Mouse (Mus musculus) small intestine, adult 2 months (tissue): ENCODE results near the gene B4galt2. TPM values are rescaled to one million over a fixed set of nuclear protein-coding genes. Genes with fewer than 3 reads are reported as not detected.

Experiments used
- H3K27ac ChIP-seq: fragments of 200-500 bp; 2 replicates; pipeline ENCODE4 v1.5.1; 2012; ENCODE audit warnings: low read depth, low read length, control low read depth, inconsistent platforms; ENCODE audit not compliant: insufficient read depth
- H3K27me3 ChIP-seq: fragments of 200-500 bp; 2 replicates; pipeline ENCODE4 v1.6.1; 2012; ENCODE audit warnings: mild to moderate bottlenecking, moderate library complexity, low read length, inconsistent platforms; ENCODE audit not compliant: control insufficient read depth, insufficient read depth
- H3K36me3 ChIP-seq: fragments of 200-500 bp; 2 replicates; pipeline ENCODE4 v1.6.1; 2012; ENCODE audit warnings: mild to moderate bottlenecking, low read length, control low read depth, inconsistent platforms; ENCODE audit not compliant: control insufficient read depth, insufficient read depth
- H3K4me1 ChIP-seq: fragments of 200-500 bp; 2 replicates; pipeline ENCODE4 v1.6.1; 2012; ENCODE audit warnings: low read length, inconsistent platforms, mixed read lengths; ENCODE audit not compliant: control insufficient read depth, insufficient read depth, insufficient read length
- H3K4me3 ChIP-seq: fragments of 200-500 bp; 2 replicates; pipeline ENCODE4 v1.5.1; 2012; ENCODE audit warnings: low read depth, mild to moderate bottlenecking, control low read depth, inconsistent platforms, low read length, moderate library complexity
- CTCF ChIP-seq: fragments of 200-500 bp; IDR thresholded peaks from 2 replicates; pipeline ENCODE4 v1.5.1; 2012; ENCODE audit warnings: low read depth, mild to moderate bottlenecking, control low read depth, inconsistent platforms, low read length, moderate library complexity, mixed read lengths; ENCODE audit not compliant: insufficient replicate concordance, insufficient read length; ENCODE audit errors: extremely low read depth
- POLR2A ChIP-seq: fragments of 200-500 bp; IDR thresholded peaks from 2 replicates; pipeline ENCODE4 v1.6.1; 2012; ENCODE audit warnings: low read depth, mild to moderate bottlenecking, control low read depth, inconsistent platforms, low read length, moderate library complexity
- WGBS: fragments of 180-500 bp; shearing (Covaris S2); methylation state at CpG from one replicate; pipeline ENCODE4 v1.1.7; 2018; 5-methylcytosine and 5-hydroxymethylcytosine counted together
- polyA plus RNA-seq: library from polyadenylated mRNA; depleted of rRNA; stranded (reverse); fragments of >200 nt; gene quantifications from 2 replicates; pipeline ENCODE4 v1.2.3, GENCODE M21; 2012

The B4galt2 gene
- polyA plus RNA-seq, 1 experiment, result 7.5 TPM

DNA sequence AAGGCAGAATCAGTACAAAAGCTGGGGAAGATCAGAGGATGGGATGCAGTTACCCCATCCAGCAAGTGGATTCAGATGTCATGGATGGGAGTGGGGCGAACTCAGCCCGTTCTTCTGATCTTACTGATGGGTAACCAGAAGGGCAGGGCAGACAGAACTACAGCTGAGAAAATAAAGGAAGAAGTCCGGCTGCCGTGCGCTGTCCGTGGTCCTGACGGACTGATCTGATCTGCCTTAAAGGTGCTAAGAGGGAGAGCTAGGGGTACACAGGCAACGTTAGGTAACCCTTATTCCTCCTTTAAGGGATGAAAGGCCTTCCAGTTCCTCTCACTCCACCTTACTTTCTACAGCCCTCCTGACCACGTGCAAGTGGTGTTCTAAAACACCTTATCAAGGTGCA is 10.1 kb upstream of the B4galt2 start:
- TF ChIP-seq POLR2A, result no peak
- TF ChIP-seq CTCF, result no peak
- Histone ChIP-seq H3K4me1 (peaks cover 5% of the 10 kb centered on the region), H3K36me3 (peaks cover 4% of the 10 kb centered on the region), H3K27me3 (no peaks in the 10 kb centered on the region), H3K27ac (no peak overlapping the region), H3K4me3 (no peak overlapping the region)
- WGBS, result 12% methylated on average over 9 of the region's 9 CpGs

DNA sequence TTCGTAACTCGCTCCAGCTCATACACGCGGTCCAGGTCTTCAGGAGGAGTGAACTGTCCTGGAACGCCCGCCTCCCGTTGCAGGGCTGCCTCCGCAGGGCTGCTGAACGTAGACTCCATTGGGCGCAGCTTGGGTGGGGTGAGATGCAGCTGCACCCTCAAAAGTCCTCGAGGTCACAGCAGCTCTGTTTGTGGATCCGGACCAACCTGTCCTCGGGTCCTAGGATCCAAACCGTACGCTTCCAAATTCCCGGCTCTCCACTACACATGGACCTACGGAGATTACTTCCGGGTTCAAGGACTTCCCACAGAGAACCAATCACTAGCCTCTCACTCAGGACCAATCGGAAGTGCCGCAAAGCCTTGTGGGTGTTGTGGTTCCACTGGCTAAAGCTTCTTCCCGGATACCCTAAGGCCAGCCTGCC is 8.5 kb upstream of the B4galt2 start, which contains the start of gene Dph2:
TSS of gene Dph2 (minus strand) at position 295 of the 424 bp plus-strand sequence.
- Histone ChIP-seq H3K27ac (no peak within 1 kb of the TSS), H3K4me3 (peak within 1 kb of the TSS; percentile 78), H3K4me1 (peaks cover 5% of the 10 kb centered on the region), H3K36me3 (peaks cover 2% of the 10 kb centered on the region; the same call in 1 of the 2 replicates), H3K27me3 (no peaks in the 10 kb centered on the region)
- under 1% methylated on average over 21 of the region's 21 CpGs for WGBS
- TF ChIP-seq CTCF (no peak), POLR2A (no peak; the same call in 1 of the 2 replicates)

DNA sequence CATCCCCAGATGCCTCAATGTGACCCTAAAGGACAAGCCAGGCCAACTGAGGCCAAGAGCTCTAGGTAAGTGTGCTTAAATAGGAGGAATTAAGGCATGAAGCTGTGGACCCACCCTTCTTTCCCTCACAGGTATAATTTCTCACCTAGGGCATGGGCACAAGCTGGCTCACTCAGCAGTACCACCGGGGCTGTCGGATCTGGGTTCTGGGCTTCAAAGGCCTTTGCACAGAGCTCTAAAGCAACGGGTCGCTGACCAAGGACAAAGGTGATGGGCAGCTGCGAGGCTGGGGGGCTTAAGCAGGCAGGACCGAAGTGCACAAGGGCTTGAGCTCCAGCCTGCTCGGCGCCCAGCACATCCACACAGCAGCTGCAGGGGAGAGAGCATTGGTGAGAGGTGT is 7.5 kb upstream of the B4galt2 start:
- H3K36me3 ChIP-seq, result peaks cover 2% of the 10 kb centered on the region; the same call in 1 of the 2 replicates
- H3K27me3 ChIP-seq, result no peaks in the 10 kb centered on the region
- H3K4me3 ChIP-seq, result peak overlapping the region; percentile 78
- WGBS, result 89% methylated on average over 8 of the region's 8 CpGs
- TF ChIP-seq CTCF, result no peak
- no peak for TF ChIP-seq POLR2A
- no peak overlapping the region for H3K27ac ChIP-seq
- H3K4me1 ChIP-seq, result peaks cover 9% of the 10 kb centered on the region

DNA sequence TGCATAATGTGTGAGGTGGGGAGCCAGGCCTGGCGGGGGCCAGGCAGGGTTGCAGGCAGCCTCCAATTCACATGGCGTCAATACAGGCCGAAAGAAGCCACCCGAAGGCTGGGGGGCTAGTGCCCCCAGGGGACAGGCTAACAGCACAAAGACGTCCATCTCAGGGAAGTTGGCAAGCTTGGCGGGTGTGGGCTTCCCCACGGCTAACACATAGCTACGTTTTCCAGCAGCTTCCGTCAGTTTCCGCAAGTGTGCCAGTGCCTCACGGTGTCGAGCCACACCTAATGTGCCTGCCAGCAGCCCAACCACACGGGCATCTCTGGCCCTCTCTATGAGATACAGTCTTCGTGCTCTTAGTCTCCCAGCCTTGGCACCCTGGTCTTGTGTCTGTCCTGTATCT is 6.7 kb upstream of the B4galt2 start:
- TF ChIP-seq POLR2A (no peak), CTCF (no peak)
- H3K27ac ChIP-seq, result no peak overlapping the region
- peaks cover 8% of the 10 kb centered on the region for H3K36me3 ChIP-seq
- peaks cover 9% of the 10 kb centered on the region for H3K4me1 ChIP-seq
- no peak overlapping the region for H3K4me3 ChIP-seq
- 91% methylated on average over 14 of the region's 14 CpGs for WGBS
- H3K27me3 ChIP-seq, result no peaks in the 10 kb centered on the region

DNA sequence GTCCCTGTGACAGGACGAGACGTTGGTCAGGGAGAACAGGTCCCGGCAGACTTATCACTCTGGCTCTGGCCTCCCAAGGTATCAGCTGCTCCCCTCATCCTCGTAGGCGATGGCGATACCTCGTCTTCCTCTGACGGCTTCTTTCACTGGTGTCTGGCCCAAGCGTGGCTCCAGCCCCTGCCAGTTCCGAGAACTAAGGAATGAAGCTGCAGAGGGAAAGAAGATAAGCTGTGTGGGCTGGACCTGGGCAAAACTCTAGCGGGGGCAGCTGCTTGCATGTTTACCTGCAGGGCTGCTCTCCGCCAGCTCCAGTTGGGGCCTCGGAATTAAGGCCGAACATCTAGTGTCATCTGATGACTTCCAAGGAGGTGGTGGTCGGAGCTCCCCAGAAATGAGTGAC is 6.2 kb upstream of the B4galt2 start:
- Histone ChIP-seq H3K4me3 (no peak overlapping the region), H3K27me3 (no peaks in the 10 kb centered on the region), H3K4me1 (peaks cover 9% of the 10 kb centered on the region), H3K36me3 (peaks cover 12% of the 10 kb centered on the region), H3K27ac (no peak overlapping the region)
- 95% methylated on average over 15 of the region's 15 CpGs for WGBS
- TF ChIP-seq POLR2A (no peak), CTCF (no peak)

DNA sequence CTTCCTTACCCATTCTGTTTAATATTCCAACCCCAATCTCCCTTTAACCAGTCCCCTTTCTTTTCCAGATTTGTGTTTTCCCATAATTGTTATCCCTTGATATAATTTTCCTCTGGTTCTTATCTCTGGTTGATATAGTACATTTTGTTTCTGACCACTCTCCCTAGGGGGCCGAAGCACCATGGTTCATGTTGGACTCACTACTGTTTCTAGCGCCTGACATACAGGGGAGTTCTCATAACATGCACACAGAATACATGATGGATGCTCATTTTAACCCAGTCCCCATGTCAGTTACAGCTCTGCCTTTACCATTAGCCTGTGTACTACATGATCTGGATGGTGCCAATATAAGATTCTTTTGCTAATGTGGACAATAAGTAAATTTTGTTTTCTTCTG is 4.6 kb upstream of the B4galt2 start:
- Histone ChIP-seq H3K4me3 (no peak overlapping the region), H3K27ac (no peak overlapping the region), H3K36me3 (peaks cover 17% of the 10 kb centered on the region), H3K27me3 (peaks cover 3% of the 10 kb centered on the region), H3K4me1 (peaks cover 9% of the 10 kb centered on the region)
- WGBS, result 73% methylated on average over 2 of the region's 2 CpGs
- TF ChIP-seq CTCF (no peak), POLR2A (no peak)

DNA sequence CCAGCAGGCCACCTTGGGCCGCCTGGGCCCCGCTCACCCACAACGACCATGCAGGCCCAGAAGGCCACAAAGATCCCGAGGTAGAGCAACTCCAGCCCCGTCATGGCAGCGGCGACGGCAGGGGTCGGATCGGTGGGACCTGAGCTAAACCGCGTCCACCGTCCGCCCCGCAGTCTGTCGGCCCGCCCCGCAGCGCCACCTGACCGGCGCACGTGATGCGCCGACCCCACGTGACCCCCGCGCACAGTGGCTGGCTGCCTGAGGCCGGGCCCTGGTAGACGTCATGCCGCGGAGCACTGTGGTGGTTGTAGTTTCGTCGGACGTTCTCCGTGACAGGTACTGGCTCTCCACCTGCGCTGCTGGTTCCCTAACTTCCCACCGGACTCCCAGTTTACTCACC is 3.8 kb upstream of the B4galt2 start, which contains the start of gene Atp6v0b:
TSS of gene Atp6v0b (minus strand) at position 201 of the 400 bp plus-strand sequence.
- peak within 1 kb of the TSS; percentile 94 for H3K4me3 ChIP-seq
- peak; percentile 55; the same call in 1 of the 2 replicates for TF ChIP-seq POLR2A
- no peak for TF ChIP-seq CTCF
- H3K27ac ChIP-seq, result peak within 1 kb of the TSS; percentile 63
- peaks cover 8% of the 10 kb centered on the region for H3K4me1 ChIP-seq
- peaks cover 17% of the 10 kb centered on the region for H3K36me3 ChIP-seq
- peaks cover 8% of the 10 kb centered on the region for H3K27me3 ChIP-seq
- WGBS, result under 1% methylated on average over 37 of the region's 37 CpGs
